Mouse (Mus musculus): Measurements from ENCODE around the gene Zfp937. TPM values are rescaled to one million over a fixed set of nuclear protein-coding genes. Genes with fewer than 3 reads are reported as not detected.

Zfp937 gene
- polyA plus RNA-seq, 1 experiment from 2014 or later, result 9.4 TPM

Other genes with a start within 250 kb of the Zfp937 start
- 8.2 and 8.4 TPM in 2 replicates for gene Zfp120, start 81.4 kb upstream of the Zfp937 start, polyA plus RNA-seq (2015; fragmentation: Nextera tagmentation; extraction: Ambion mirVana)
- gene Gm10770, start 38.4 kb upstream of the Zfp937 start, polyA plus RNA-seq (2015; fragmentation: Nextera tagmentation; extraction: Ambion mirVana), result not detected in 2 replicates
- 0.24 TPM in 1 of 2 replicates, not detected in the other for gene Gm14139, start 36.3 kb upstream of the Zfp937 start, polyA plus RNA-seq (2015; fragmentation: Nextera tagmentation; extraction: Ambion mirVana)
- 5.3 and 6.3 TPM in 2 replicates for gene Gm21994, start 37.5 kb downstream of the Zfp937 start, polyA plus RNA-seq (2015; fragmentation: Nextera tagmentation; extraction: Ambion mirVana)
- gene Gm14124, start 39.4 kb downstream of the Zfp937 start, polyA plus RNA-seq (2015; fragmentation: Nextera tagmentation; extraction: Ambion mirVana), result not detected in 2 replicates
- gene Gm10130, start 105.6 kb downstream of the Zfp937 start, polyA plus RNA-seq (2015; fragmentation: Nextera tagmentation; extraction: Ambion mirVana), result 3.1 and 4.8 TPM in 2 replicates
- gene 3300002I08Rik, start 144.7 kb downstream of the Zfp937 start, polyA plus RNA-seq (2015; fragmentation: Nextera tagmentation; extraction: Ambion mirVana), result 6.5 and 7.0 TPM in 2 replicates
- gene Zfp442, start 233.4 kb downstream of the Zfp937 start, polyA plus RNA-seq (2015; fragmentation: Nextera tagmentation; extraction: Ambion mirVana), result 7.4 and 8.1 TPM in 2 replicates

Data from stomach, embryonic 15.5 days (tissue).